Comparison of ENCODE assay signal across 12 mouse cellular contexts in the genomic region with DNA sequence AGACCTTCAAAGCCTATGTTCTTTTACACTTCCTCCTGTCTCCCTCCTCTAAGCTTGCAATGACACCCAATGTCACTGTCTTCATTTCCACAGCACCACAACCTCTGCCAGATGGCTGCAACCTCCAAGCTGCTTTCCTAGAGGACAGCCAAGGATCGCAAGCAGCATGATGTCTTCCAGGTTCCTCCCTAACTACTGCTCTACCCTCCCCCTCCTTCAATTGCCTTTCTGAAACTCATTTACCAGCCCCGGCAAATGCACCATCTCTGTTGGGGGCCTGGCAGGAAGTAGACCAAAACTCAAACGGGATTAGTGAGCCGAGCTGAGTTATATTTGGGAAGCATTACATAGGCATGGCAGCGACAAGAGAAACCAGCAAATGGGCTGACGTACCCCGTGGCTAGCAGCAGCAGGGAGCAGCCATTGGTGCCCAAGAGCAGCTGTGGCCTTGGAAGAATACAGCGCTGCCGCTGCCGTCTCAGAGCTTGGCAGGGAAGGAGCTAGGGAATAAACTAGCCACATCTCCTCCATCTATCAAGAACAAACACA.
DNase-seq lines count a peak whose midpoint lies in the region; ATAC-seq and TF ChIP-seq lines count a peak whose summit lies in the region.
"Had no signal": no experiment of that assay in that cellular context is flagged by ENCODE, and none has a peak within 500 bp of the region (broad histone marks: within the 10 kb centered on the region; RNA-seq: fewer than 3 reads in every experiment).

No protein-coding gene starts in this region.

- 0 out of 2 replicates have a peak overlapping the region, but pooled peaks have one; percentile 9 for H3K4me2 ChIP-seq in hindbrain, embryonic 14.5 days (replicated peaks)
- H3K4me2 ChIP-seq: forebrain, embryonic 15.5 days; midbrain, embryonic 15.5 days had no signal

- H3K36me3 ChIP-seq in E14TG2a.4 (ENCODE audit: insufficient read depth, low read length) = no peaks in the 10 kb centered on the region
- H3K36me3 ChIP-seq in hindbrain, embryonic 14.5 days (replicated peaks; ENCODE audit: control insufficient read depth, insufficient read depth) = no peaks in the 10 kb centered on the region
- H3K36me3 ChIP-seq: forebrain, embryonic 15.5 days; midbrain, embryonic 15.5 days had no signal

- H3K27me3 ChIP-seq in E14TG2a.4 (ENCODE audit: insufficient read depth, low read length) = no peaks in the 10 kb centered on the region
- no peaks in the 10 kb centered on the region for H3K27me3 ChIP-seq in hindbrain, embryonic 14.5 days (ENCODE audit: control insufficient read depth, insufficient read depth, low read length)
- H3K27me3 ChIP-seq: forebrain, embryonic 15.5 days; midbrain, embryonic 15.5 days had no signal

- H3K4me1 ChIP-seq in E14TG2a.4 (replicated peaks; ENCODE audit: low read depth, low read length) = peaks cover 15% of the 10 kb centered on the region
- H3K4me1 ChIP-seq in hindbrain, embryonic 14.5 days (replicated peaks; ENCODE audit: control insufficient read depth, insufficient read depth, low read length) = no peaks in the 10 kb centered on the region
- H3K4me1 ChIP-seq: forebrain, embryonic 15.5 days; midbrain, embryonic 15.5 days had no signal

- intact Hi-C loops in gastrocnemius, adult 2 months (cut with DNase I) = no loop called here

- no peak for TF ChIP-seq CTCF in E14TG2a.4 (conservative IDR thresholded peaks at IDR 0.05; ENCODE audit: low read length)
- TF ChIP-seq CTCF in gastrocnemius, adult 2 months (IDR thresholded peaks at IDR 0.05) = no peak

- WGBS in hindbrain, embryonic 14.5 days = 33% methylated on average over 10 of the region's 10 CpGs

- no peak; the same call in 1 of the 2 replicates for ATAC-seq in hindbrain, embryonic 14.5 days (ENCODE audit: low FRiP score)
- ATAC-seq: forebrain, embryonic 15.5 days; midbrain, embryonic 15.5 days; Patski had no signal

- no peak overlapping the region for H3K9ac ChIP-seq in hindbrain, embryonic 14.5 days
- H3K9ac ChIP-seq: forebrain, embryonic 15.5 days; midbrain, embryonic 15.5 days had no signal

- no peak overlapping the region for H3K27ac ChIP-seq in hindbrain, embryonic 14.5 days
- H3K27ac ChIP-seq in gastrocnemius, adult 2 months = no peak overlapping the region
- H3K27ac ChIP-seq: forebrain, embryonic 15.5 days; midbrain, embryonic 15.5 days had no signal

- peak overlapping the region; percentile 50 for H3K4me3 ChIP-seq in E14TG2a.4 (replicated peaks; ENCODE audit: low read length)
- no peak overlapping the region for H3K4me3 ChIP-seq in hindbrain, embryonic 14.5 days (replicated peaks; ENCODE audit: low read length)
- no peak overlapping the region for H3K4me3 ChIP-seq in gastrocnemius, adult 2 months
- H3K4me3 ChIP-seq: forebrain, embryonic 15.5 days; midbrain, embryonic 15.5 days had no signal

- DNase-seq in cerebellum, postnatal 4 days (ENCODE audit: low spot score in 2 of 2) = peak; percentile 26 to 50
- no peak for DNase-seq in cerebellum, adult 9-10 months
- DNase-seq in layer of hippocampus, adult 11-12 months (ENCODE audit: low spot score) = peak; percentile 3
- DNase-seq in layer of hippocampus, postnatal 36 days = no peak
- DNase-seq in hindbrain, embryonic 14.5 days (ENCODE audit: low spot score) = no peak
- DNase-seq in urinary bladder, postnatal 14 days (ENCODE audit: low spot score) = no peak
- DNase-seq in gastrocnemius, adult 2 months = no peak
- DNase-seq: lung, adult 2 months had no signal

- peaks cover 8% of the 10 kb centered on the region for H3K9me3 ChIP-seq in E14TG2a.4 (ENCODE audit: low read length)
- H3K9me3 ChIP-seq in hindbrain, embryonic 14.5 days (ENCODE audit: control insufficient read depth, low read length) = no peaks in the 10 kb centered on the region
- H3K9me3 ChIP-seq: forebrain, embryonic 15.5 days; midbrain, embryonic 15.5 days had no signal

Comparison
In these comparisons a context has a peak if more than half of its experiments do, and no peak if none do; other contexts are left out.
1. DNase-seq: peak in cerebellum, postnatal 4 days (2 of 2) and layer of hippocampus, adult 11-12 months (single experiment); none in cerebellum, adult 9-10 months (single experiment), layer of hippocampus, postnatal 36 days (0 of 2), hindbrain, embryonic 14.5 days (single experiment), urinary bladder, postnatal 14 days (single experiment) and gastrocnemius, adult 2 months (single experiment).